Mouse (Mus musculus) kidney, adult 18-20 months (tissue): ENCODE results near the gene Mtus2.
A peak's percentile ranks its signal among the peaks of the same experiment; 100 is the strongest.

Source experiments
- DNase-seq: peaks from one replicate; pipeline ENCODE4 v3.0.0; 2021

Gene Mtus2

GRCm38 (mm10) chr5:148052846-148053608 lies 95.9 kb downstream of the Mtus2 start:
- no peak for DNase-seq

GRCm38 (mm10) chr5:148053609-148053990 lies 96.5 kb downstream of the Mtus2 start:
- DNase-seq = no peak

GRCm38 (mm10) chr5:148056831-148057230 lies 99.7 kb downstream of the Mtus2 start:
- no peak for DNase-seq

GRCm38 (mm10) chr5:148057433-148057832 lies 100.3 kb downstream of the Mtus2 start:
- DNase-seq = no peak

- no peak for DNase-seq
Measured at GRCm38 (mm10) chr5:148059339-148059738, 102.2 kb downstream of the Mtus2 start.

GRCm38 (mm10) chr5:148061869-148062268 lies 104.7 kb downstream of the Mtus2 start:
- no peak for DNase-seq

GRCm38 (mm10) chr5:148063745-148064144 lies 106.6 kb downstream of the Mtus2 start:
- no peak for DNase-seq

- DNase-seq = no peak
Measured at GRCm38 (mm10) chr5:148065251-148065650, 108.1 kb downstream of the Mtus2 start.

- no peak for DNase-seq
Measured at GRCm38 (mm10) chr5:148069909-148070308, 112.8 kb downstream of the Mtus2 start.

GRCm38 (mm10) chr5:148071800-148072199 lies 114.7 kb downstream of the Mtus2 start:
- peak; percentile 6 for DNase-seq

GRCm38 (mm10) chr5:148073461-148073860 lies 116.3 kb downstream of the Mtus2 start:
- no peak for DNase-seq

- no peak for DNase-seq
Measured at GRCm38 (mm10) chr5:148079732-148080131, 122.6 kb downstream of the Mtus2 start.

- no peak for DNase-seq
Measured at GRCm38 (mm10) chr5:148083541-148083940, 126.4 kb downstream of the Mtus2 start.

GRCm38 (mm10) chr5:148084766-148085165 lies 127.6 kb downstream of the Mtus2 start:
- DNase-seq = no peak

- DNase-seq = no peak
Measured at GRCm38 (mm10) chr5:148087796-148088195, 130.7 kb downstream of the Mtus2 start.

- DNase-seq = no peak
Measured at GRCm38 (mm10) chr5:148090191-148090821, 133.2 kb downstream of the Mtus2 start.

- DNase-seq = no peak
Measured at GRCm38 (mm10) chr5:148094640-148095039, 137.5 kb downstream of the Mtus2 start.

GRCm38 (mm10) chr5:148099356-148099755 lies 142.2 kb downstream of the Mtus2 start:
- no peak for DNase-seq

- no peak for DNase-seq
Measured at GRCm38 (mm10) chr5:148107324-148107723, 150.2 kb downstream of the Mtus2 start.

GRCm38 (mm10) chr5:148107890-148108289 lies 150.8 kb downstream of the Mtus2 start:
- DNase-seq = no peak

- no peak for DNase-seq
Measured at GRCm38 (mm10) chr5:148108314-148108713, 151.2 kb downstream of the Mtus2 start.

- DNase-seq = no peak
Measured at GRCm38 (mm10) chr5:148115207-148115817, 158.2 kb downstream of the Mtus2 start.

GRCm38 (mm10) chr5:148124354-148124753 lies 167.2 kb downstream of the Mtus2 start:
- no peak for DNase-seq
